Mouse (Mus musculus) heart, embryonic 16.5 days (tissue): ENCODE data around the gene Shroom3. TPM values are rescaled to one million over a fixed set of nuclear protein-coding genes. Genes with fewer than 3 reads are reported as not detected.

Experiments
- ATAC-seq: fragments of 200-750 bp; cut with Nextera tagmentation; replicated peaks from 2 replicates; pipeline ENCODE4 v1.8.0; 2017; ENCODE audit warnings: moderate number of reproducible peaks; ENCODE audit not compliant: insufficient read depth, low FRiP score; ENCODE audit errors: extremely low read depth
- H3K27ac ChIP-seq: fragments of 300-500 bp; sonication (generic); 2 replicates; pipeline ENCODE4 v1.5.1; 2014; ENCODE audit warnings: mild to moderate bottlenecking, low read length, control low read depth, moderate library complexity
- H3K27me3 ChIP-seq: fragments of 300-500 bp; sonication (generic); 2 replicates; pipeline ENCODE4 v1.6.1; 2014; ENCODE audit warnings: low read length, mixed read lengths; ENCODE audit not compliant: control insufficient read depth, insufficient read depth
- H3K36me3 ChIP-seq: fragments of 300-500 bp; sonication (generic); 2 replicates; pipeline ENCODE4 v1.6.1; 2014; ENCODE audit not compliant: control insufficient read depth, insufficient read depth
- H3K4me1 ChIP-seq: fragments of 300-500 bp; sonication (generic); 2 replicates; pipeline ENCODE4 v1.6.1; 2014; ENCODE audit warnings: low read length, mixed read lengths; ENCODE audit not compliant: control insufficient read depth, insufficient read depth
- H3K4me2 ChIP-seq: fragments of 300-500 bp; sonication (generic); 2 replicates; pipeline ENCODE4 v1.6.1; 2014; ENCODE audit warnings: low read depth, mild to moderate bottlenecking, control low read depth, low read length
- H3K4me3 ChIP-seq: fragments of 300-500 bp; sonication (generic); 2 replicates; pipeline ENCODE4 v1.5.1; 2014; ENCODE audit warnings: mild to moderate bottlenecking, control low read depth, low read length
- H3K9ac ChIP-seq: fragments of 300-500 bp; sonication (generic); 2 replicates; pipeline ENCODE4 v1.6.1; 2014; ENCODE audit warnings: low read length, control low read depth
- H3K9me3 ChIP-seq: fragments of 300-500 bp; sonication (generic); replicated peaks from 2 replicates; pipeline ENCODE4 v1.6.1; 2016; ENCODE audit warnings: low read length; ENCODE audit not compliant: control insufficient read depth
- WGBS: fragments of 180-500 bp; shearing (Covaris S2); extraction: QIAGEN DNeasy Blood & Tissue Kit; methylation state at CpG from one replicate; pipeline ENCODE4 v1.1.7; 2014; 5-methylcytosine and 5-hydroxymethylcytosine counted together
- polyA plus RNA-seq: library from polyadenylated mRNA; unstranded; fragments of >200 nt; fragmentation: Nextera tagmentation; extraction: Ambion mirVana; gene quantifications from 2 replicates; pipeline ENCODE4 v1.2.1, GENCODE M21; 2015

The Shroom3 gene
- polyA plus RNA-seq, 1 experiment from 2014 or later = 11.7 TPM

DNA sequence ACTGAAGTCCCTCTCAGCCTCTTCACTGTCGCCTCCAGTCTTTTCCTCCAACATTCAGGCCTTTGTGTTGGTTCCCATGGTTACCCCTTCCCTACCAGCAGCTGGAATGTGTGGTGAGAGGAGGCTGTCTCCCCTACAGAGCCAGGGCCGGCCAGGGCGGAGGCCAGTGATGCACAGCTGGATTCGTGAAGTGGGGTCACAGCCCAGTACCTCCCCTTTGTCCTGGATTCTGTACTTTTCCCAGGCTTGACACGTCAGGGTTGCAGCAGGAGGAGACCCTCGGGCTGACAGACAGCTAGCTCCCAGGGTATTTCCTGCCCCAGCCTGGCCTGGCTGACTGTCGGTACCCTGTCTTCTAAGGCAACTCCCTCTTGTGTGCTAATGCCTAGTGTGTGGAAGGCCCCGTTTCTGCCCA, 222.4 kb downstream of the Shroom3 start:
- ATAC-seq = 0 out of 2 replicates have a peak, but pooled peaks have one; percentile 30
- 13% methylated on average over 8 of the region's 8 CpGs for WGBS
- H3K9me3 ChIP-seq = peaks cover 10% of the 10 kb centered on the region
- H3K36me3 ChIP-seq = peaks cover 11% of the 10 kb centered on the region
- H3K9ac ChIP-seq = peak overlapping the region; percentile 60
- H3K4me2 ChIP-seq = 0 out of 2 replicates have a peak overlapping the region, but pooled peaks have one; percentile 4
- H3K4me3 ChIP-seq = no peak overlapping the region
- H3K4me1 ChIP-seq = peaks cover 60% of the 10 kb centered on the region
- H3K27ac ChIP-seq = peak overlapping the region; percentile 81
- no peaks in the 10 kb centered on the region for H3K27me3 ChIP-seq

DNA sequence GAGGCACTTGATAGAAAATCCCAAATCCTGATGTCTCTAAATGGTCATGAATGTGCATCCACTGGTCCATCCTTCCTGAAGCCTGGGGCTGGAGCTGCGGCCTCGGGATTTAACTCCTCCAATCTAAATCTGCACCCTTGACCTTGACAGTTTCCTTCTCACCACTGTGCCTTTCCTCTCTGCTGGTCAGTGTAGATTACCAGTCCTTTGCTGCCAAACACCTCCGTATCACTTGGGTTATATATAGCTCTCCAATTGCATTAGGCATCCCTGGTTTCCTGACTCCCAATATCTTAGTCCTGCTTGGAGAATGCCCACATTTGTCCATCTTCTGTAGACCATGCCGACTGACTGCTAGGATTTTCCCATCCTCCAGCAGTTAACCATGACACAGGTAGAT, 225.0 kb downstream of the Shroom3 start:
- peaks cover 10% of the 10 kb centered on the region for H3K9me3 ChIP-seq
- no peak overlapping the region for H3K4me3 ChIP-seq
- peaks cover 55% of the 10 kb centered on the region for H3K4me1 ChIP-seq
- ATAC-seq = peak; percentile 78
- H3K36me3 ChIP-seq = peaks cover 13% of the 10 kb centered on the region
- H3K27me3 ChIP-seq = no peaks in the 10 kb centered on the region
- H3K4me2 ChIP-seq = peak overlapping the region; percentile 17; the same call in 1 of the 2 replicates
- peak overlapping the region; percentile 91 for H3K27ac ChIP-seq
- peak overlapping the region; percentile 38; the same call in 1 of the 2 replicates for H3K9ac ChIP-seq
- 24% methylated on average over 4 of the region's 4 CpGs for WGBS

DNA sequence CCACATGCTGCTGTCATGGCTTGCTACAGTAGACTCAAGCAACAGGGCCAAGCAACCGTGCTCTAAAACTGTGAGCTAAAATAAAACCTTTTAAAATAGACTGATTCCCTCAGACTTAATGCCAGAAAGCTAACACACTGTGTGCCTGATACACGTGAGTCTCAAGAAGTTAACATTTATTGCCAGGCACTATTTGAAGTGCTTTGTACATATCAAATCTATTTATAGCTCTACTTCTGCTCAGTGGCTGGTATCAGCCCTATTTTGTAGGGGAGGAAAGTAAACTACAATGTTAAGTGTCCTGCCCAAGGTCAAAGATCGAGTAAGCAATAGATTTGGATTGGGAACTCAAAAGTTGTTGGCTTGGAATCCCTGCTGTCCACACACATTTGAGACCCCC, 227.6 kb downstream of the Shroom3 start:
- peaks cover 10% of the 10 kb centered on the region for H3K9me3 ChIP-seq
- no peaks in the 10 kb centered on the region for H3K27me3 ChIP-seq
- no peak overlapping the region for H3K4me3 ChIP-seq
- peaks cover 54% of the 10 kb centered on the region for H3K4me1 ChIP-seq
- peaks cover 13% of the 10 kb centered on the region for H3K36me3 ChIP-seq
- no peak; the same call in 1 of the 2 replicates for ATAC-seq
- peak overlapping the region; percentile 79 for H3K27ac ChIP-seq
- no peak overlapping the region for H3K9ac ChIP-seq
- 42% methylated on average over 3 of the region's 3 CpGs for WGBS
- no peak overlapping the region for H3K4me2 ChIP-seq

DNA sequence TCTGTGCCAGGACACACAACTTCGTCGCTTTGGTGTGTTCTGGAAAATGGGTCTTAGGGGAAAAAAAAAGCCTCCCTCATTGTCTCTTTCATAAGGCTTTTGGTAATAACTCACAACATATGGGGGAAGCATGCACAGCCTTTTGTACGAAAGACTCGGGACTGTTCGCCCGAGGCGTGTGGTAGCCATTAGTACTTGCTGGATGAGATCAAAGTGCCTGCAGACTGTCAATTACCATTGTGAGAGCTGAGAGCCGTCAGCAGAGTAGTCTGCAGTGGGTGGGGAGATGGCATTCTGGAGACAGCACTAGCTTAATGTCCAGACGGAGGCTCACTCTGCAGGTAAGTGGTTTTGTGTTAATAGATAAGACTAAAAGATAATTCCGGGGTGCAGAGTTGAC, 232.2 kb downstream of the Shroom3 start:
- ATAC-seq = no peak
- Histone ChIP-seq H3K9me3 (peaks cover 2% of the 10 kb centered on the region; the same call in 1 of the 2 replicates), H3K4me1 (peaks cover 45% of the 10 kb centered on the region), H3K27me3 (no peaks in the 10 kb centered on the region), H3K4me3 (no peak overlapping the region), H3K36me3 (peaks cover 8% of the 10 kb centered on the region; the same call in 1 of the 2 replicates), H3K27ac (peak overlapping the region; percentile 67), H3K4me2 (no peak overlapping the region), H3K9ac (no peak overlapping the region)
- 38% methylated on average over 10 of the region's 10 CpGs for WGBS

DNA sequence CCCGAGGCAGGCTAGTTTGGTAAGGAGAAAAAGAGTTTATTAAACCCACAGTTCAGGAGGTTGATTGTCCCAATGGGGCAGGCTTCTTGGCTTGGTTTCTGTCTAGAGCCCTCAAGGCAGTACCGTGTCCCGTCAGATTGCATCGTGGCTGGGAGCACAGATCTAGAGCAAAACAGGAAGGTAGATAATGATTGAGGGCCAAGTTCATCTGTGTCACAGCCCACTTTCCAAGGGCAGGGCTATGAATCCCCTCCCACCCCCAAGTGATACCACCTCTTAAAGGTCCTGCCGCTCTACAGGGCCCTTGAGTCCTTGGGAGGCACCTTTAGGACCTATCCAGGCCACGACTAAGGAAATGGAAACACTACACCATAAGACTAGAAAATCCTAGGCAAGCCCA, 234.5 kb downstream of the Shroom3 start:
- Histone ChIP-seq H3K4me1 (peaks cover 48% of the 10 kb centered on the region), H3K27ac (peak overlapping the region; percentile 70; the same call in 1 of the 2 replicates), H3K4me2 (no peak overlapping the region), H3K36me3 (0 out of 2 replicates have a peak, but pooled peaks cover 6% of the 10 kb centered on the region), H3K9me3 (no peaks in the 10 kb centered on the region), H3K9ac (peak overlapping the region; percentile 16; the same call in 1 of the 2 replicates), H3K27me3 (no peaks in the 10 kb centered on the region), H3K4me3 (no peak overlapping the region)
- WGBS = 56% methylated on average over 6 of the region's 6 CpGs
- ATAC-seq = no peak

DNA sequence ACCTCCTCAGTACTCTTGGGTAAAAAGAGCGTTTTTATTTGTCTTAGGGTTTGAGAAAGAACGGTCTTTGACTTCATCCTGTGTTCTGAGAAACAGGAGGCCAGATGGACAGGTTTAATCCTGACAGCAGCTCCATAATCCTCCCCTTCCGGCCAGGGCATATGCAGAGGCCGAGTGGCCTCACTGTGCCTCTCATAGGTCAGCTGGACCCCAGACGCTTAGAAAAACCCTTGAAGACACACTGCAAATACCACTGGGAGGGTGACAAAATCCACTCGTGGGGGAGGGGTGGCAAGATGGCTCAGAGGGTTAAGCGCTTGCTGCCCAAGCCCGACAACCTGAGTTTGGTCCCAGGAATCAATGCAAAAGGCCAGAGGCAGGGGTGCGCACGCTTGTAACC, 234.9 kb downstream of the Shroom3 start:
- H3K27ac ChIP-seq = peak overlapping the region; percentile 70
- H3K36me3 ChIP-seq = 0 out of 2 replicates have a peak, but pooled peaks cover 6% of the 10 kb centered on the region
- no peak for ATAC-seq
- H3K4me3 ChIP-seq = no peak overlapping the region
- no peak overlapping the region for H3K4me2 ChIP-seq
- no peaks in the 10 kb centered on the region for H3K9me3 ChIP-seq
- WGBS = 57% methylated on average over 10 of the region's 10 CpGs
- H3K4me1 ChIP-seq = peaks cover 48% of the 10 kb centered on the region
- no peaks in the 10 kb centered on the region for H3K27me3 ChIP-seq
- H3K9ac ChIP-seq = peak overlapping the region; percentile 59; the same call in 1 of the 2 replicates

DNA sequence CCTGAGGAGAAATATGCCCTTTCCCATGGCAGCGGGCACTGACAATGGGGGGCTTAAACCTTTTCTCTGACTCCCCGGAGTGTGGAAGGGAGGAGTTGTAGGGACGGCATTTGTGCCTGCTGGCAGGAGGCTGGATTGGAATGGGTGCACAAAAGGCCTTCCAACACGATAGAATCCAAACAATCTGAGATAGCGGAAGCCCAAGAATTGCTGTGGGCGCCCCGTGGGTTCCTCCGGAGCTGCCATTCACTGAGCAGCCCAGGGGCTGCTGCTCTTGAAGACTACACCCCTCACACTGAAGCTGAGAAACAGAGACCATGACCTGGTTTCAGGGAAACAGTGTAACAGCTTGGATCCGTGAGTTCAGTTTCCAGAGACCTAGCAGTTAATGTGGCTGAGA, 235.6 kb downstream of the Shroom3 start:
- peaks cover 43% of the 10 kb centered on the region for H3K4me1 ChIP-seq
- H3K9me3 ChIP-seq = no peaks in the 10 kb centered on the region
- no peaks in the 10 kb centered on the region for H3K27me3 ChIP-seq
- no peak overlapping the region for H3K4me2 ChIP-seq
- H3K4me3 ChIP-seq = no peak overlapping the region
- 0 out of 2 replicates have a peak, but pooled peaks cover 6% of the 10 kb centered on the region for H3K36me3 ChIP-seq
- 34% methylated on average over 9 of the region's 9 CpGs for WGBS
- ATAC-seq = no peak
- peak overlapping the region; percentile 70 for H3K27ac ChIP-seq
- H3K9ac ChIP-seq = peak overlapping the region; percentile 59

DNA sequence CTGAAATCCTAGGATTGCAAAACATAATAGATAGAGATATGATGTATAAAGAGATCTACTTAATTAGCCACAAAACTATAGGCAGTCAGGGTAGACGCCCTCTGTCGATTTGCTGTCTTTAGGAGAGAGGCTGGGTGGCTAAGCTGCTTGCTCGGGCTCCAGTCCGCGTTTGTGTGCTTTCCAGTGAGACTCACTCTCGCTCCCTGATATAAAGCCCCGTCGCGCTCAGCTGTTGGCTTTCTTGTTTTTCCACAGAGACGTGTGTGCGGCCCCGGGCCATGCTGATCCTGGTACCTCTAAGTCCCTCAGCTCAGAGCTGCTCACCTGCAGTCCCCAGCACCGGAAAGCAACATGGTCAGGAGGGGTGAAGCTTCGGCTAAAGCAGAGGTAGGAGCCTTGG, 236.2 kb downstream of the Shroom3 start:
- Histone ChIP-seq H3K4me2 (no peak overlapping the region), H3K9me3 (no peaks in the 10 kb centered on the region), H3K27ac (peak overlapping the region; percentile 70), H3K9ac (peak overlapping the region; percentile 59; the same call in 1 of the 2 replicates), H3K36me3 (0 out of 2 replicates have a peak, but pooled peaks cover 6% of the 10 kb centered on the region), H3K27me3 (no peaks in the 10 kb centered on the region), H3K4me3 (no peak overlapping the region), H3K4me1 (peaks cover 39% of the 10 kb centered on the region)
- WGBS = 71% methylated on average over 14 of the region's 14 CpGs
- ATAC-seq = no peak

DNA sequence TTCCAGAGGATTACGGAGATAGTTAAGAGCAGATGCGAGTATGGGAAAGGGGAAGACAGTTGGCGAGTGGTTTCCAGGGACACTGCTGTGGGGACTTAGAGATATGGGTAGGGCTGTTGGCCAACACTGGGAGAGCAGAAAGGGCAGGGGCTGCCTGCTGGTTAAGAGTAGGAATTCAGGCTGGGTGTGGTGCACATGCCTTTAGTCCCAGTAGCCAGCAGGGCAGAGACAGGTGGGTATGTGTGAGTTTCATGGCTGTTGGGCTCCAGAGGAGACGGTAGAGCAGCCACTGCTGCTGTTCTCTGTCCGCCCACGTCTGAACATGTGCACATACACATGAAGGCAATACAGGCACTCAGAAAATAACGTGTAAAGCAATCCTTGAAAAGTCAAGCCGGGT, 237.7 kb downstream of the Shroom3 start:
- no peak for ATAC-seq

More for the DNA sequence above, 237.7 kb downstream of the Shroom3 start:
- Histone ChIP-seq H3K9me3 (no peaks in the 10 kb centered on the region), H3K4me2 (no peak overlapping the region), H3K4me1 (peaks cover 35% of the 10 kb centered on the region), H3K36me3 (0 out of 2 replicates have a peak, but pooled peaks cover 6% of the 10 kb centered on the region), H3K27ac (peak overlapping the region; percentile 19; the same call in 1 of the 2 replicates), H3K9ac (no peak overlapping the region), H3K4me3 (no peak overlapping the region), H3K27me3 (no peaks in the 10 kb centered on the region)
- WGBS = 77% methylated on average over 8 of the region's 8 CpGs
